Mouse (Mus musculus): ENCODE results near the gene Hist1h4h. TPM values are rescaled to one million over a fixed set of nuclear protein-coding genes. Genes with fewer than 3 reads are reported as not detected.
A peak's percentile ranks its signal among the peaks of the same experiment; 100 is the strongest.
"Not testable (repeated sequence)": the region's sequence is repeated elsewhere in the genome, so short reads cannot be mapped to it uniquely, and the experiment has no call there.

Gene Hist1h4h
- polyA plus RNA-seq, 1 experiment from 2014 or later: 5.2 TPM

DNA sequence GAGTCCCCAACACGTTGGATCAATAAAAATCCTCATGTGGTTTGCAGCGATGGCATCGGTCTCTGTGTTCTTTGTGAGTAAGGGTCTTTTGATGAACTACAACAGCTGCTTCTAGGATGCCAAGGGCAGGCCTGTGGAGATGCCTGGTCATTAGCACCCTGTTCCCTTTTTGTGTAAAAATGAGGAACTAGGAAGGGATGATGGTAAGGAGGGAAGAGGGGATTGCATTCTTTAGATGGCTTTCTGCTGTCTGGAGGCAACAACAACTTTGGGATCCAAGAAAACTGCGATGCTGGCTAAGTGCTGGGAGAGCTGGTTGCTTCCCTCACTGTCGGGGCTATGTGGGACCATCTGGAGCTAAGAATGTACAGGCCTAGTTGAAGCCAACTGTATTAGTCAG lies 7.4 kb downstream of the Hist1h4h start:
- Histone ChIP-seq H3K4me1 (peaks cover 37% of the 10 kb centered on the region), H3K36me3 (ENCODE audit: poor library complexity, severe bottlenecking) (no peaks in the 10 kb centered on the region), H3K9ac (no peak overlapping the region), H3K9me3 (replicated peaks) (no peaks in the 10 kb centered on the region), H3K27ac (no peak overlapping the region), H3K4me3 (no peak overlapping the region), H3K4me2 (no peak overlapping the region), H3K27me3 (no peaks in the 10 kb centered on the region)
- WGBS: 78% methylated on average over 5 of the region's 5 CpGs
- no peak for ATAC-seq

GRCm38 (mm10) chr13:23539821-23540220 lies 9.0 kb downstream of the Hist1h4h start:
- not testable (repeated sequence) for H3K9ac ChIP-seq; ATAC-seq; H3K4me3 ChIP-seq; H3K36me3 ChIP-seq (ENCODE audit: poor library complexity, severe bottlenecking); H3K4me2 ChIP-seq; H3K27ac ChIP-seq; H3K27me3 ChIP-seq; H3K9me3 ChIP-seq (replicated peaks)
- H3K4me1 ChIP-seq: peaks cover 29% of the 10 kb centered on the region
- 75% methylated on average over 1 of the region's 1 CpGs for WGBS

DNA sequence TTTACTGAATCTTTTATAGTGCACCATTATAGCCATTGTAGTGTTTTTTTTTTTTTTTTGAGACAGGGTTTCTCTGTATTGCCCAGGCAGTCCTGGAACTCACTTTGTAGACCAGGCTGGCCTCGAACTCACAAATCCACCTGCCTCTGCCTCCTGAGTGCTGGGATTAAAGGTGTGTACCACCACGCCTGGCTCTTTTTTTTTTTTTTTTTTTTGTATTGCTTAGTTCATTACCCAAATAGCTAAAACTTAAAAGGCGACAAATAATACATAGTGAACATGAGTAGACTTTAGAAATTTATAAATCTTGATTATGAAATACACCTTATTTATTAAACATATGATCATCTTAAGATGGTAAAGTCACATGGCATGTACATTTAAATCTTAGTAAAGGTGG lies 10.6 kb downstream of the Hist1h4h start:
- Histone ChIP-seq H3K4me1 (peaks cover 27% of the 10 kb centered on the region), H3K9ac (no peak overlapping the region), H3K27ac (no peak overlapping the region), H3K27me3 (no peaks in the 10 kb centered on the region), H3K4me2 (no peak overlapping the region), H3K4me3 (no peak overlapping the region), H3K36me3 (ENCODE audit: poor library complexity, severe bottlenecking) (no peaks in the 10 kb centered on the region), H3K9me3 (replicated peaks) (no peaks in the 10 kb centered on the region)
- no peak for ATAC-seq
- WGBS: 80% methylated on average over 3 of the region's 3 CpGs

GRCm38 (mm10) chr13:23542225-23542980 lies 11.6 kb downstream of the Hist1h4h start:
- ATAC-seq; H3K36me3 ChIP-seq (ENCODE audit: poor library complexity, severe bottlenecking); H3K9me3 ChIP-seq (replicated peaks); H3K27me3 ChIP-seq: not testable (repeated sequence)
- Histone ChIP-seq H3K9ac (peak overlapping the region; percentile 71), H3K4me3 (peak overlapping the region; percentile 46), H3K27ac (peak overlapping the region; percentile 89), H3K4me2 (peak overlapping the region; percentile 70), H3K4me1 (peaks cover 17% of the 10 kb centered on the region)
- 7% methylated on average over 3 of the region's 3 CpGs for WGBS

DNA sequence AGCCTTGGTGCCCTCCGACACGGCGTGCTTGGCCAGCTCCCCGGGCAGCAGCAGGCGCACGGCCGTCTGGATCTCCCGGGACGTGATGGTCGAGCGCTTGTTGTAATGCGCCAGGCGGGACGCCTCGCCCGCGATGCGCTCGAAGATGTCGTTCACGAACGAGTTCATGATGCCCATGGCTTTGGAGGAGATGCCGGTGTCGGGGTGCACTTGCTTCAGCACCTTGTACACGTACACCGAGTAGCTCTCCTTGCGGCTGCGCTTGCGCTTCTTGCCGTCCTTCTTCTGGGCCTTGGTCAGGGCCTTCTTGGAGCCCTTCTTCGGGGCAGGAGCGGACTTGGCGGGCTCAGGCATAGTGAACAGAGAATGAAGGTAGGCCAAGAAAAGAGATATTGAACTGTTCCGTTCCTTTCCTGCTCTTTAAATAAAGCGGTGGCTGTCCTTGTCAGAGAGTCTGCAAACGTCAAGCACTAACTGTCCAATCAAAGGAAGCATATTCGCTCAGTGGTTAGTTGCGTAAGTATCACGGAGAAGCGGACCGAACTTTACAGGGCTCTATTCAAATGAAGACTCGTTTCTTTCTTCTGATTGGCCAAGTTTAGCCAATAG lies 12.3 kb downstream of the Hist1h4h start, which contains the start of gene Hist1h2bh:
Gene Hist1h2bh, minus strand, starts transcription at position 394 of the 609 bp plus-strand sequence.
- Histone ChIP-seq H3K4me1 (peaks cover 14% of the 10 kb centered on the region), H3K27ac (peak within 1 kb of the TSS; percentile 95), H3K9ac (peak within 1 kb of the TSS; percentile 71), H3K4me2 (peak within 1 kb of the TSS; percentile 70), H3K4me3 (peak within 1 kb of the TSS; percentile 47)
- H3K27me3 ChIP-seq; H3K9me3 ChIP-seq (replicated peaks); H3K36me3 ChIP-seq (ENCODE audit: poor library complexity, severe bottlenecking): not testable (repeated sequence)
- peak; percentile 93 for ATAC-seq
- WGBS: under 1% methylated on average over 42 of the region's 42 CpGs

DNA sequence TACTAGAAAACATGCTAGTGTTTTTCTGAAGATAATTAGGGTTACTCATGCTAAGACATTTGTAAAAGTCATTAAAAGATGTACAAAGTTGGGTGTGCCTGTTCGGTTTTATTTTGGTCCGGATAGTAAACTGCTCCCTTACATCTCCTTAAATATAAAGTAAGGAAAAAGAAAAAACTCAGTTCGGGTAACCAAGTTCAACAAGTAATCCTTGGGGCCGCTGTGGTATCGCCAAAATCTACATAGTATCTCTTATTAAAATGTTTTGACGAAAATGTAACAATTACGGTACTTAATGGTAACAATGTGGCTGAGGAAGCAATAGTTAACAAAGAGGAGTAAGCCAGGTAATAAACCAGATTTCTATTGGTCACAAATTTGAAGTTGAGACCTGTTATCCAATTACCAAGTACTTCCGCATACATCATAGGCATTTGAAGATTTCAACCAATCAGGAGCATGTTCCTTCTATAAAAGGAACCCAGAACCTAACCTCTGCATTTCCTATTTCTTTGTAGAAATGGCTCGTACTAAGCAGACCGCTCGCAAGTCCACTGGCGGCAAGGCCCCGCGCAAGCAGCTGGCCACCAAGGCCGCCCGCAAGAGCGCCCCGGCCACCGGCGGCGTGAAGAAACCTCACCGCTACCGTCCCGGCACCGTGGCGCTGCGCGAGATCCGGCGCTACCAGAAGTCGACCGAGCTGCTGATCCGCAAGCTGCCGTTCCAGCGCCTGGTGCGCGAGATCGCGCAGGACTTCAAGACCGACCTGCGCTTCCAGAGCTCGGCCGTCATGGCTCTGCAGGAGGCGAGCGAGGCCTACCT lies 13.3 kb downstream of the Hist1h4h start, which contains the start of gene Hist1h3f:
Gene Hist1h3f, plus strand, starts transcription at position 88 of the 822 bp plus-strand sequence.
- WGBS: under 1% methylated on average over 32 of the region's 45 CpGs
- peaks cover 11% of the 10 kb centered on the region for H3K4me1 ChIP-seq

DNA sequence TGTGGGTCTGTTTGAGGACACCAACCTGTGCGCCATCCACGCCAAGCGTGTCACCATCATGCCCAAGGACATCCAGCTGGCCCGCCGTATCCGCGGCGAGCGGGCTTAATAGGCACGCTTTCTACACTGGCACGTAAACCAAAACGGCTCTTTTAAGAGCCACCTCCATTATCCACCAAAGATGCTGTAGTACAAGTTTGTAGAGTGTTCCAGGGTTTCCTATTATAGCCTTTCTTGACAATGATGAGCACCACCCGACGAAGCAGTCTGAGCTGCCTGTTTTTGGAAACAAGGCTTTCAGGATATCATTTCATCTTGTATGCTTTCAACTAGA lies 13.9 kb downstream of the Hist1h4h start:
- not testable (repeated sequence) for H3K27me3 ChIP-seq; H3K36me3 ChIP-seq (ENCODE audit: poor library complexity, severe bottlenecking); ATAC-seq; H3K9me3 ChIP-seq (replicated peaks)
- H3K9ac ChIP-seq: peak overlapping the region; percentile 73
- peak overlapping the region; percentile 95 for H3K27ac ChIP-seq
- under 1% methylated on average over 13 of the region's 14 CpGs for WGBS
- peak overlapping the region; percentile 69 for H3K4me2 ChIP-seq
- H3K4me1 ChIP-seq: peaks cover 11% of the 10 kb centered on the region
- peak overlapping the region; percentile 47 for H3K4me3 ChIP-seq

More for the DNA sequence above, 13.3 kb downstream of the Hist1h4h start, which contains the start of gene Hist1h3f:
- H3K27ac ChIP-seq: peak within 1 kb of the TSS; percentile 95
- peak within 1 kb of the TSS; percentile 70 for H3K4me2 ChIP-seq
- H3K9ac ChIP-seq: peak within 1 kb of the TSS; percentile 73
- H3K36me3 ChIP-seq (ENCODE audit: poor library complexity, severe bottlenecking): no peaks in the 10 kb centered on the region
- H3K27me3 ChIP-seq: no peaks in the 10 kb centered on the region
- ATAC-seq: peak; percentile 95
- no peaks in the 10 kb centered on the region for H3K9me3 ChIP-seq (replicated peaks)
- H3K4me3 ChIP-seq: peak within 1 kb of the TSS; percentile 47

GRCm38 (mm10) chr13:23546694-23547093 lies 15.8 kb downstream of the Hist1h4h start:
- Histone ChIP-seq H3K4me3 (no peak overlapping the region), H3K27me3 (no peaks in the 10 kb centered on the region), H3K36me3 (ENCODE audit: poor library complexity, severe bottlenecking) (no peaks in the 10 kb centered on the region), H3K4me2 (no peak overlapping the region), H3K27ac (no peak overlapping the region), H3K9me3 (replicated peaks) (no peaks in the 10 kb centered on the region), H3K4me1 (peaks cover 18% of the 10 kb centered on the region), H3K9ac (no peak overlapping the region)
- no peak for ATAC-seq
- WGBS: 78% methylated on average over 5 of the region's 5 CpGs

DNA sequence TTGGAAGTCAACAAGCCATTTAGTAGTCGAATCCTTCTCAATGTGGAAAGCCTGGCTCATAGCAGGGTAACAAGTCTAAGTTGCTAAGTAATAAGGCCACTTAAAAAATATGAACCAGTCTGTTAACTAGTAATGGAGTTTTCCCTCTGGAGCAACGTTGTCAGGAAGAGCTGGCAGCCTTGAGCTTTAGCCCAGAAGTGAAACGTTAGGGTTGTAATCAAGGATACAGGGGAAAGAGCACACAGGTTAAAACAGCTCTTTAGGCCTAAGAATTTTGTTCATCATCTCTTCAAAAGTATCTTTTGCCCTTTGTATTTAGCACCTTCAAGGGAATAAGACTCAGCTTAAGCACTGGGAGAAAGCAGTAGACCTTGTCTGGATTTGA lies 19.9 kb downstream of the Hist1h4h start:
- Histone ChIP-seq H3K36me3 (ENCODE audit: poor library complexity, severe bottlenecking) (no peaks in the 10 kb centered on the region), H3K27me3 (no peaks in the 10 kb centered on the region), H3K4me1 (peaks cover 21% of the 10 kb centered on the region), H3K27ac (peak overlapping the region; percentile 93), H3K9me3 (replicated peaks) (no peaks in the 10 kb centered on the region), H3K4me3 (peak overlapping the region; percentile 46), H3K4me2 (peak overlapping the region; percentile 65), H3K9ac (peak overlapping the region; percentile 69)
- 5% methylated on average over 3 of the region's 3 CpGs for WGBS
- ATAC-seq: no peak

- H3K4me3 ChIP-seq: peak within 1 kb of the TSS; percentile 46
- H3K9ac ChIP-seq: peak within 1 kb of the TSS; percentile 69
- peak; percentile 87 for ATAC-seq
- not testable (repeated sequence) for H3K27me3 ChIP-seq; H3K36me3 ChIP-seq (ENCODE audit: poor library complexity, severe bottlenecking); H3K9me3 ChIP-seq (replicated peaks)
- WGBS: under 1% methylated on average over 47 of the region's 47 CpGs
- peak within 1 kb of the TSS; percentile 65 for H3K4me2 ChIP-seq
- H3K4me1 ChIP-seq: peaks cover 21% of the 10 kb centered on the region
- H3K27ac ChIP-seq: peak within 1 kb of the TSS; percentile 93
Observed at GRCm38 (mm10) chr13:23551146-23551834, 20.4 kb downstream of the Hist1h4h start, which contains the start of gene Hist1h4f. Hist1h4f (minus strand) TSS chr13:23551648.
